Mouse (Mus musculus) stomach, embryonic 14.5 days (tissue): ENCODE data around the gene Lipa. TPM values are rescaled to one million over a fixed set of nuclear protein-coding genes. Genes with fewer than 3 reads are reported as not detected.
A peak's percentile ranks its signal among the peaks of the same experiment; 100 is the strongest.

Experiments
- ATAC-seq: fragments of 200-750 bp; cut with Nextera tagmentation; 2 replicates; pipeline ENCODE4 v1.8.0; 2017; ENCODE audit warnings: low read depth, moderate TSS enrichment; ENCODE audit not compliant: insufficient number of reproducible peaks, insufficient read depth, low FRiP score
- H3K27ac ChIP-seq: fragments of 300-500 bp; sonication (generic); 2 replicates; pipeline ENCODE4 v1.5.1; 2014; ENCODE audit warnings: mild to moderate bottlenecking, low read length, moderate library complexity, mixed read lengths
- H3K27me3 ChIP-seq: fragments of 300-500 bp; sonication (generic); 2 replicates; pipeline ENCODE4 v1.6.1; 2014; ENCODE audit warnings: low read length, control low read depth, mixed read lengths; ENCODE audit not compliant: control insufficient read depth, insufficient read depth
- H3K36me3 ChIP-seq: fragments of 300-500 bp; sonication (generic); 2 replicates; pipeline ENCODE4 v1.6.1; 2014; ENCODE audit warnings: mild to moderate bottlenecking, control low read depth, low read length, moderate library complexity, mixed read lengths; ENCODE audit not compliant: control insufficient read depth, insufficient read depth
- H3K4me1 ChIP-seq: fragments of 300-500 bp; sonication (generic); 2 replicates; pipeline ENCODE4 v1.6.1; 2014; ENCODE audit warnings: low read length, control low read depth, mixed read lengths; ENCODE audit not compliant: control insufficient read depth, insufficient read depth
- H3K4me2 ChIP-seq: fragments of 300-500 bp; sonication (generic); replicated peaks from 2 replicates; pipeline ENCODE4 v1.6.1; 2014; ENCODE audit warnings: low read depth, low read length, control low read depth
- H3K4me3 ChIP-seq: fragments of 300-500 bp; sonication (generic); 2 replicates; pipeline ENCODE4 v1.5.1; 2014; ENCODE audit warnings: low read depth, low read length, control low read depth
- H3K9ac ChIP-seq: fragments of 300-500 bp; sonication (generic); replicated peaks from 2 replicates; pipeline ENCODE4 v1.6.1; 2014; ENCODE audit warnings: low read depth, mild to moderate bottlenecking, control low read depth, low read length, moderate library complexity, mixed read lengths
- H3K9me3 ChIP-seq: fragments of 300-500 bp; sonication (generic); 2 replicates; pipeline ENCODE4 v1.6.1; 2016; ENCODE audit warnings: low read depth, low read length, control low read depth; ENCODE audit not compliant: control insufficient read depth
- WGBS: fragments of 180-500 bp; shearing (Covaris S2); extraction: QIAGEN DNeasy Blood & Tissue Kit; methylation state at CpG from one replicate; pipeline ENCODE4 v1.1.7; 2014; 5-methylcytosine and 5-hydroxymethylcytosine counted together
- polyA plus RNA-seq: library from polyadenylated mRNA; unstranded; fragments of >200 nt; fragmentation: Nextera tagmentation; extraction: Ambion mirVana; gene quantifications from 2 replicates; pipeline ENCODE4 v1.2.1, GENCODE M21; 2014

Gene Lipa
- polyA plus RNA-seq, 1 experiment from 2014 or later: 35.3 TPM

DNA sequence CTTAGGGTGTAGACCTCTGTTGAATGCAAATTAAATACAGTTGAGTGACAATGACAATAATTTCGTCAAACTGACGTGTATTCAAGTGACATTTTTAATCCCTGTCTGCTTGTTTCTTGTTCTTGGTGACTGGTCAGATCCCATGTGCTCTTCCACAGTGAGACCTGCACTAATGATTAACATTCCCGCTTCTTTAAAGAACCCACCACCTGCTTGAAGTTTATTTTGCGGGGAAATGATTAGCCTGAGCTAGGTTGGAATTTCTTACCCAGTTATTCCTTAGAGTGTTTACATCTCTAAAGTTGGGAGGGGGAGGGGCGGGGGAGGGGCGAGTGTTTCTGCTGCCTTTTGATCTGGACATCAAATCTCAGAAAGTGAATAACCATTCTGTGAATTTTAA is 59.1 kb downstream of the Lipa start:
- Histone ChIP-seq H3K9ac (no peak overlapping the region), H3K36me3 (no peaks in the 10 kb centered on the region), H3K9me3 (no peaks in the 10 kb centered on the region), H3K4me1 (no peaks in the 10 kb centered on the region), H3K27ac (no peak overlapping the region), H3K4me3 (no peak overlapping the region), H3K27me3 (no peaks in the 10 kb centered on the region), H3K4me2 (no peak overlapping the region)
- no peak for ATAC-seq
- WGBS: 36% methylated on average over 6 of the region's 6 CpGs

DNA sequence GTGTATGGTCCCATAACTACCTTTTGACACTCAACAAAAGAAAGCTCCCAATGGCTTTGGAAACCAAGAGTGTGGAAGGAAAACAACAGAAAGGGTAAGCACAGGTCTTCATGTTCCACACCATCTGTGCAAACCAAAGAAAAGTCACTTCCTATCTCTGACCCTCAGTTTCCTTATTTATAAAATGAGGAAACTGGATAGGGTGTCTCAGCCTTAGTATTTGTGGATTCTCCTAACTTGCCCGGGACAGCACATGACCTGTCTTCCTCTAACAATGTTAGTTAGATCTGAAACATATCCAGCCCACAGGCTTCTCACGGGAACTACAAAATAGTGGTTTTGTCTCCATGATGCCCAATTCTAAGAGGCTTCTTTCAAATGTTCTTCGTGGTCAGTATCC is 62.8 kb downstream of the Lipa start:
- H3K4me1 ChIP-seq: no peaks in the 10 kb centered on the region
- WGBS: 72% methylated on average over 3 of the region's 3 CpGs
- no peak overlapping the region for H3K9ac ChIP-seq
- H3K36me3 ChIP-seq: no peaks in the 10 kb centered on the region
- no peak overlapping the region for H3K4me3 ChIP-seq
- no peak overlapping the region for H3K4me2 ChIP-seq
- ATAC-seq: no peak
- H3K27ac ChIP-seq: no peak overlapping the region
- no peaks in the 10 kb centered on the region for H3K27me3 ChIP-seq
- no peaks in the 10 kb centered on the region for H3K9me3 ChIP-seq

DNA sequence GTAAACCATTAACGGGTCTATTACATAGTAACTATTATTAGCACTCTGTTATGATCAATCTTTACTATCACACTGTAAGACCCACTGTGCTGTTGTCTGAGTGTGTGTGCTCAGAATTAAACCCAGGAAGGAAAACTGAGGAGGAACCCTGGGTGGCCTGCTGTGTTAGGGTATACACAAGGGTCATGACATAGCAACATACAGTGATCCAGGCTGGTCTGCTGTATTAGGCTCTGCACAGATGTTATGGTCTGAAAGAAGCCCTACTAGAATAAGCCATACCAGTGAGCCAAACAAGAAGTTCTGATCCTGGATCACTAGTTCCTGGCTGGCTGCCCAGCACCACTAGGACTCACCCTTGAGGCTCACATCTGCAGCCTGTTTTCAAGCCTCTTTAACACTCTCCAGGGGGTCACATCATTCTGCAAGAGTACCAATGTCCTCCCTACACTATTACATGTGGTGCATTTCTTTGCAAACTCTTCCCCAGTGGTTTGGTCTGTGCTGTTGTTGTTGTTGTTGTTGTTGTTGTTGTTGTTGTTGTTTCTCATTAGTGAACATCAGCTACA is 65.7 kb downstream of the Lipa start:
- H3K4me2 ChIP-seq: no peak overlapping the region
- H3K36me3 ChIP-seq: no peaks in the 10 kb centered on the region
- no peaks in the 10 kb centered on the region for H3K9me3 ChIP-seq
- H3K9ac ChIP-seq: no peak overlapping the region
- WGBS: 79% methylated on average over 1 of the region's 1 CpGs
- H3K27ac ChIP-seq: no peak overlapping the region
- ATAC-seq: no peak
- no peak overlapping the region for H3K4me3 ChIP-seq
- no peaks in the 10 kb centered on the region for H3K27me3 ChIP-seq
- no peaks in the 10 kb centered on the region for H3K4me1 ChIP-seq

DNA sequence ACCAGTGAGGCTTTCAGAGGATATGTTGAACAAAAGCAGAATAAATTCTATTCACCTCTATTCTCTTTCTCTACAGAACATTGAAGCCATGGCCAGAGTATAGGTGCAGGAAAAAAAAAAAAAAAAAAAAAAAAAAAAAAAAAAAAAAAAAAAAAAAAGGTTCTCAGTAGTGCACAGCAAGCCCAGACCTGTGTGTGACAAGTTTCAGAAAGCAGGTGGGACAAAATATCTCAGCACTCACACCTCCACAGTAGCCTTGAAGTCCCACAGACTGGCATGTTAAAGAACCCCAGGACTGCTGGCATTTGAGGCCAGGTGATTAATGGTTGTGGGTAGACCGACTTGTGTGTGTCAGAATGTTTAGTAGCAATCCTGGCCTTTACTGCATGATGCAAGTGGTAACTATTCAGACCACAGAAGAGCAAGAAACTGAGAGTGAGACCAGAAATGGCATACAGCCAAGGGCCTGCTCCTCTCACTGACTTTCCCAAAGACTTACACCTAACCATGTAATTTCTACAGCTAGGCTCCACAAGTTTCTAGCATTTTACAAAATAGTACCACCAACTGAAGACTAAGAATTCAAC is 76.4 kb downstream of the Lipa start:
- WGBS: 38% methylated on average over 1 of the region's 1 CpGs
- no peak overlapping the region for H3K4me3 ChIP-seq
- no peak for ATAC-seq

DNA sequence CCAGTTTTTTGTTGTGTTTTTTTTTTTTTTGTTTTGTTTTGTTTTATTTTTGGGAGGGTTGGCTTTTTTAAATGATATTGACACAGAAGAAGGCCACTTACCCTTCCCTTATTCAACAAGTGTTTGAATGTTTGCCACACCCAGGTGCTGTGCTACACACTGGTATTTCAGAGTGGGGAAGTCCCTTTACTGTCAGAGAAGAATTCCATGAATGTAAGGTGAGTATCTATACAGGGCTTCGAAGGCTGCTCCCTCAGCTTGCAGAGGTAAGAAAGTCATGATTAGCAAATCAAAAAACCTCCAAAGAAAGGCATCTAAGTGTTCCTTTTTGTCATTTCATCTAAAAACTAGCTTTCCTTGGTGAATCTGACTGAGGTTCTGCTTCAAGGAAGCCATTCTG is 78.4 kb downstream of the Lipa start:
- no peak for ATAC-seq
- Histone ChIP-seq H3K9ac (no peak overlapping the region), H3K4me2 (no peak overlapping the region), H3K4me3 (no peak overlapping the region), H3K27ac (no peak overlapping the region), H3K36me3 (no peaks in the 10 kb centered on the region), H3K27me3 (no peaks in the 10 kb centered on the region), H3K9me3 (no peaks in the 10 kb centered on the region), H3K4me1 (no peaks in the 10 kb centered on the region)
- 53% methylated on average over 1 of the region's 1 CpGs for WGBS

More for the DNA sequence above, 76.4 kb downstream of the Lipa start:
- H3K27me3 ChIP-seq: no peaks in the 10 kb centered on the region
- no peaks in the 10 kb centered on the region for H3K9me3 ChIP-seq
- H3K4me2 ChIP-seq: no peak overlapping the region
- no peaks in the 10 kb centered on the region for H3K36me3 ChIP-seq
- H3K27ac ChIP-seq: no peak overlapping the region
- H3K9ac ChIP-seq: no peak overlapping the region
- H3K4me1 ChIP-seq: no peaks in the 10 kb centered on the region

DNA sequence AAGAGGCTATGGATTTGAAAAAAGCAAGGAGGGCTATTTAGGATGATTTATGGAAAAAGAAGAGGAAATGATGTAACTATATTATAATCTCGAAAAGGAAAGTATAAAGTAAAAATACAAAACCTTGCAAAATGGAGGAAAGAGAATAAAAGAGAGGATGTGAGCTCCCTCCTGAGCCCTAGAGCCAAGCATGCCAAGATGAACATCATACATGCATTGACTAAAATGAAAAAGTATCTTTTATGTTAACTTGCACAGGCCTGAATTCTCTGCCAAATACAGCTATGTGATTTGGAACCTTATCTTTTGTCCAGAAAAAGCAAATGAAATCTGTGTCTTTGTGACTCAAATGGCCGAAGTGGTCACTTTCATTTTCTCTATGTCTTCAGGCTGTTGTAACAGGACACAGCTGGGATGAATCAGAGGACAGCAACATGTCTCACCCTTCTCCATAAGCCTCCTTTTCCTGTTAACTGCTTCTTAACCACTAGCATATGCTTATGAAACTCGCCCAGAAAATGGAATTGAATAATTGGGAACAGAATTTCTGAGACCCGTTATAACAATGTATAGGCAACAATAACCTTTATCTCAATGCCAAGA is 81.8 kb downstream of the Lipa start:
- H3K4me2 ChIP-seq: 0 out of 2 replicates have a peak overlapping the region, but pooled peaks have one; percentile 20
- H3K9ac ChIP-seq: no peak overlapping the region
- no peaks in the 10 kb centered on the region for H3K4me1 ChIP-seq
- H3K27ac ChIP-seq: peak overlapping the region; percentile 44; the same call in 1 of the 2 replicates
- no peaks in the 10 kb centered on the region for H3K27me3 ChIP-seq
- ATAC-seq: no peak
- H3K4me3 ChIP-seq: no peak overlapping the region
- 53% methylated on average over 4 of the region's 4 CpGs for WGBS
- H3K9me3 ChIP-seq: no peaks in the 10 kb centered on the region
- no peaks in the 10 kb centered on the region for H3K36me3 ChIP-seq

DNA sequence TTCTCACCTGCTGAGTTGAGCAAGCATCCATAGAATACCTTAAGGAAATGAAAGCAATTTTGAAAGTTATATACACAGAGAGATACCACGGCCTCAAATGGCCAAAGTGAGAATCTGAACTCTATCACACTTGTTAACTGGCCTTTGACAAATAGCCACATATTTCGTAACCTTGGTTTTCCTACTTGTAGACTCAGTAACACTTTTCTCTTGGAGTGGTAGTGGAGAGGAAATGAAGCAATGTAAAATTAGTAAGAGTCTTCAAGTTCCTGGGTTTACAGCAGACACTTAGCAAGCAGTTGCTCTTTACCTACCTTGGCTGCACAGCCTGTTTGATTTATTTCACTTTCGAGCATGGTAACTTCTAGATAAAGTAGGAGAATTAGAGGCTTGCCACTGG is 82.5 kb downstream of the Lipa start:
- Histone ChIP-seq H3K4me2 (no peak overlapping the region), H3K4me1 (no peaks in the 10 kb centered on the region), H3K27me3 (no peaks in the 10 kb centered on the region), H3K9ac (no peak overlapping the region), H3K36me3 (no peaks in the 10 kb centered on the region), H3K4me3 (no peak overlapping the region), H3K9me3 (no peaks in the 10 kb centered on the region), H3K27ac (no peak overlapping the region)
- WGBS: 73% methylated on average over 3 of the region's 3 CpGs
- no peak for ATAC-seq
